Mouse (Mus musculus) spleen, postnatal 14 days (tissue): Measurements from ENCODE around the gene Krt14.
"Not testable (repeated sequence)": the region's sequence is repeated elsewhere in the genome, so short reads cannot be mapped to it uniquely, and the experiment has no call there.

ENCODE experiments used
- DNase-seq, 2 experiments: peaks; one replicate each; pipeline ENCODE4 v3.0.0; 2021 to 2022; ENCODE audit warnings: low spot score in 2 of 2

The Krt14 gene

GRCm38 (mm10) chr11:100207498-100207897, at the start of gene Krt14:
Gene Krt14, minus strand, starts transcription at chr11:100207548.
- no peak for DNase-seq

GRCm38 (mm10) chr11:100255514-100255913, 48.2 kb upstream of the Krt14 start:
- DNase-seq = no peak

GRCm38 (mm10) chr11:100254360-100255090, 47.2 kb upstream of the Krt14 start:
- DNase-seq = no peak

GRCm38 (mm10) chr11:100248852-100249465, 41.6 kb upstream of the Krt14 start, which contains the start of gene Krt16:
Gene Krt16, minus strand, starts transcription at chr11:100248902.
- DNase-seq = no peak

- not testable (repeated sequence) for DNase-seq
These were observed 39.1 kb upstream of the Krt14 start for GRCm38 (mm10) chr11:100246471-100246870.

GRCm38 (mm10) chr11:100240272-100240671, 32.9 kb upstream of the Krt14 start:
- not testable (repeated sequence) for DNase-seq

GRCm38 (mm10) chr11:100221741-100222140, 14.4 kb upstream of the Krt14 start:
- DNase-seq = no peak

- no peak for DNase-seq
These were observed 12.0 kb upstream of the Krt14 start for GRCm38 (mm10) chr11:100219304-100219703.

GRCm38 (mm10) chr11:100208542-100208941, 1.2 kb upstream of the Krt14 start:
- no peak for DNase-seq

GRCm38 (mm10) chr11:100203448-100203847, 3.9 kb downstream of the Krt14 start:
- DNase-seq = no peak

- no peak for DNase-seq
These were observed 4.4 kb downstream of the Krt14 start for GRCm38 (mm10) chr11:100202906-100203305.

- no peak for DNase-seq
These were observed 7.1 kb downstream of the Krt14 start for GRCm38 (mm10) chr11:100200104-100200820.

- DNase-seq = no peak
These were observed 8.7 kb downstream of the Krt14 start for GRCm38 (mm10) chr11:100198666-100199065.

GRCm38 (mm10) chr11:100192992-100193391, 14.4 kb downstream of the Krt14 start, which contains the start of gene Krt9:
Gene Krt9, minus strand, starts transcription at chr11:100193246.
- no peak for DNase-seq

GRCm38 (mm10) chr11:100191820-100192219, 15.5 kb downstream of the Krt14 start:
- no peak for DNase-seq

- DNase-seq = no peak
These were observed 20.6 kb downstream of the Krt14 start for GRCm38 (mm10) chr11:100186736-100187135.

- no peak for DNase-seq
These were observed 25.6 kb downstream of the Krt14 start for GRCm38 (mm10) chr11:100181725-100182124.

- DNase-seq = no peak
These were observed 28.1 kb downstream of the Krt14 start for GRCm38 (mm10) chr11:100179260-100179659.

GRCm38 (mm10) chr11:100178307-100178706, 29.0 kb downstream of the Krt14 start:
- DNase-seq = no peak

- no peak for DNase-seq
These were observed 30.6 kb downstream of the Krt14 start for GRCm38 (mm10) chr11:100176791-100177190.

- DNase-seq = peak in 1 of 2 experiments; percentile 13
These were observed 38.3 kb downstream of the Krt14 start for GRCm38 (mm10) chr11:100168765-100169762.
